Mouse (Mus musculus) CD4-positive helper T cell, adult 2 months (primary cell): ENCODE measurements around the gene Cfap46.

ENCODE experiments used
- DNase-seq: peaks from one replicate; pipeline ENCODE4 v3.0.0-alpha.2; 2012; ENCODE audit warnings: low read depth, missing footprints, low spot score

The Cfap46 gene

DNA sequence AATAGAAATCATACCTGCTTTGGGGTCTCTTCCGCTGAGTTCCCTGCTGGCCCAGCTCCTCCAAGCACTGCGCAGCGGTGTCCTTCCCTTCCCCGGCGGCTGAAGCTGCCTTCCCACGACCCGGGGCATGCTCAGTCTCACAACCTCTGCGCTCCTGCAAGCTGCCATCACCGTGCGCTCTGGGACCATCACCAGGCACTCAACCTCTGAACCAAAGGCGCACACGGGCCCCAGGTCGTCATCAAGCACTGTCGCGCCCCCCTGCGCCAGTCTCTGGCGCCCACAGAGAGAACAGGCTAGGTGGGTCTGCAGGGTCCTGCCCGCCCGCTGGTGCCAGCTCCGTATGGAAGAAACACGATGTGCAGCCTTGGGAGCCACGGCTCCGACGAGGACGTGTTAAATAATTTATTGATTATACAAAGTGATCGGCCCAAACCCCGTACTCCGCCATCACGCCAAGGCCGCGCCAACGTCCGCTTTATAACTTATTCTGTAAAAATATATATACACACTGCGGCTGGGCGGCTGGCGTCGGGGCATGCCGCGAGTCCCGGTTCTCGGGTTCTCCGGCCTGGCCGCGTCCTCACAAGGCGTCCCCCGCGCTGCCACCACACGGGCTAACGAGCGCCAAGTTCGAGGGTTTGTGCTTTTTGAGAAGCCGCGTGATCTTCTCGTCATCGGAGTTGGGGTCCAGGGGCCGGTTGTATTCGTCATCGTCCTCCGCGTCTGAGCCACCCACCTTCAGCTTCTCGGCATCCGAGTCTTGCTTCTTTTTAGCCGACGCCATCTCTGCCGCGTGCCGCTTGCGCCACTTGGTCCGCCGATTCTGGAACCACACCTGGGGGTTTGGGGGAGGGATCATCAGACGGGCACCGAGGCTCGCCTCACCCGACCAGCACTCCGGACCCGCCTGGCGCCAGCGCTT is 102.5 kb downstream of the Cfap46 start:
- no peak for DNase-seq

DNA sequence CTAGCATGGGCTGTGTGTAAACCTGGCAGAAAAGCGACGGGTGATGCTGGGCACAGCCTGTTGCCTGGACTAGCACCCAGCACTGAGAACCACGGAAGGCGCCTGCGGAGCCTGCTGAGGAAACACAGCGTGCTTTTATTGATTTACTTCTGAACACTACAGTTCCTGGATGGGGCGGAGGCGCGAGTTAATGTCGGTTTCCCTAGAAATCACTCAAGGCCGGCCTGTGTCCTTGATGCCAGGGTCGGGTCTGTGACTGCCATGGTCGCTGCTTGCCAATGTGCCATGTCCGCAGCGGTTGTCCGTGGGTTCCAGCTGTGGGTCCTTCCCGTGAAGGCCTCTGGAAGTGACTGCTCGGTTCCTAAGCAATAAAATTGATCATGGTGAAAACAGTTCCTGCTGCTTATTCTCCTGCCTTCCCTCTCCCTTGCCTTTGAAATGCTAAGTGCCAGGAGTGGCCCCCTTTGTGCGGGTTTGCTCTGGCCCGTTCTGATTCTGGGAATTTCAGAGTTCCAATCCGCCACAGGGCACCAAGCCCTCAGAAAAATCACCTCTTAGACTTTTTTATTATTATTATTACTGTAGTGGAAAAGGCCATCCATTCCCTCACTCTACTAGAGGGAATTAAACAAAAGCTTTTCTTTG is 104.2 kb downstream of the Cfap46 start:
- DNase-seq: no peak

DNA sequence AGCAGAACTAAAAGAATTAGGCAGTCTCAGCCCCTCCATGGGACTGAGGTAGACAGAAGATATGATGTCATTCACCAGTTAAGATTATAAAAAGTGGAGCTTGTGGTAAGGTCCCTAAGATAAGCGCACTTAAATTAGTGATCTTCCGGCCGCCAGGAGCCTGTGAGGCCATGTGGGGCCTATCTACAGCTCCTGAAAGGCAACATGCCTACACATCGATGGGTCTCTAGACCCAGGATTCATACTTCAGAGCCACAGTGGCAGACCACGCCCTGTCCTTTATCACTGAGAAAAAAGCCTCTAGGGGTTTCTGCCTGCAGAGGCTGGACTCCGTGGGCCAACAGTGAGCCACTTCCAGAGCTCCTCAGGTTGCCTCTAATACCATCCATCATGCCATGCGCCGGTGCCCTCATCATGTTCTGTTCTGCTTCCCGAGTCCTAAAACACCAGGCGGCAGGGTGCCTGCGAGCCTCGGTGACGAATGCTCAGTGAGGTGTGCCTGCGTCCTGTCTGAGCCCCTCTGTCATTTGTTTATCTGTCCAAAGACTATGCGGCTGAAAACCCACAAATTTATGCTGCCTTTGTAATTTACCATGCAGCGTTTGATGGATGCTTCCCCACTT is 107.4 kb downstream of the Cfap46 start:
- DNase-seq: no peak

DNA sequence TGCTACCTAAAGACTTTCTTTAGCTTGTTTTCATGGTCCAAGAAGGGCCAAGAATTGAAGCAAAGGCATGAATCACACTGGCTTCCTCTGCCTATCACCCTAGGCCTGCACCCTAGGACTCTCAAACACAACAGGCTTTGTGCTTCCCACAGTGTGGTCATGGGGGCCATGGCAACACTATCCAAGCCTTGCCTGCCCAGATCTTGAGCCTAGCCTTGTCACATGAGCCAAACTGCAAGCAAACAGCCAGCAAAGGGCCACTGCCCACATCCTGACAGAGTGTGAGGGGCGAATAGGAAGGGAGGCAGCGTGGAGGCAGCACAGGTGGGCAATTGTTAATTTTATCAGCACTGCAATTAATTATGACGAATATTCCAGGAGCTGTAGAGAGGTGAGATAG is 111.0 kb downstream of the Cfap46 start:
- no peak for DNase-seq

DNA sequence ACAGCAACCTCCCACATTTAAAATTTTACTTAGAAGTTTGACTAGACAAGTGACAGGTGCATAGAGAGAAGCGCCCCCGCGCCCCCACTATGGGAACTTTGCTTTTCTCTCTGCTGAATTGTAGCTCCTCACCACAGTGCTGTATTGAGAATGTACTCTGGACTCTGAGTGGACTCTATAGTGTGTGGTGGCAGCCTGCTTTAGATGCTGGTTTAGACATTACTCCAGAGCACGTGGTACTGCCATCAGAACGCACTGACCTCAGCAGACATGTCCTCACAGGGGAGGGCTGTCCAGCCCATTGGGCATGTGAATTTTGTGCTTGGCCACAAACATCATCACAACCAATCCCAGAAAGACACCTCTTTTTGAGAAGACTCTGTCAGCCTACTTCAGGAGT is 112.8 kb downstream of the Cfap46 start:
- DNase-seq: no peak

GRCm38 (mm10) chr7:139566533-139566932 is 117.1 kb downstream of the Cfap46 start:
- no peak for DNase-seq

DNA sequence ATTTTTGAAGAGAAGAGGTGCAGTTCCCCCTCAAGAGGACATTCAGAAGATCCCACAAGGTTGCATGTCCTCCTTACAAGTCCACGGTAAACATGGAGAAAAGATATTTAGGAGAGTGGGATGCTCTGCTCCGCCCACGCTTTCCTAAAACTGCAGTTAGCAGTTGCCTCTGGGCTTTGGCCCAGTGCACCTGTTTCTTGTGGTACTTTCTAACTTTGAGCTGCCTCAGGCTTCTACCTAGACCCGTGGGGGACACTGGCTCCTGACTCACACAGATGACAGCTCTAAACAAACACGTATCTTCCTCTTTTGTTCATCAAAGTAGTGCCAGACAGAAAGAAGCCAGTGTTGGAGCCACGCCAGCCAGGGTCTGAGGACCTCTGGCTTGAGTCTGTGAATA is 117.6 kb downstream of the Cfap46 start:
- DNase-seq: no peak

DNA sequence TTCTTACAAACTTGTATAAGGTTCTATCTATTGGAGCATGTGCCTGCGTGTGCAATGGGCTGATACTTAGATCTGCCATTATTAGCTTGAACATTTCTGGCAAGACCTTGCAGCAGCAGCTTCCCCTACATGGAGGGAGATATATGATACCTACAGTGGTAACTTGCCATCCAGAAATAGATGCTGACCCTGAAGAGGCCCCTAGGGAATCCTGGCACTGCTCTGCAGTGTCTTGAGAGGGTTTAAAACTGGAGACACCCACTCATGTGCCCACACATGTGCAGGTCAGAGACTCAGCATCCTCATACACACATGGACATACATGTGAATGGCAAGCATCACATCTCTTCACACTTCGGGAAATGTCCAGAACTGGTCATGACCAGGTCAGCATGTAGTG is 119.5 kb downstream of the Cfap46 start:
- DNase-seq: no peak

DNA sequence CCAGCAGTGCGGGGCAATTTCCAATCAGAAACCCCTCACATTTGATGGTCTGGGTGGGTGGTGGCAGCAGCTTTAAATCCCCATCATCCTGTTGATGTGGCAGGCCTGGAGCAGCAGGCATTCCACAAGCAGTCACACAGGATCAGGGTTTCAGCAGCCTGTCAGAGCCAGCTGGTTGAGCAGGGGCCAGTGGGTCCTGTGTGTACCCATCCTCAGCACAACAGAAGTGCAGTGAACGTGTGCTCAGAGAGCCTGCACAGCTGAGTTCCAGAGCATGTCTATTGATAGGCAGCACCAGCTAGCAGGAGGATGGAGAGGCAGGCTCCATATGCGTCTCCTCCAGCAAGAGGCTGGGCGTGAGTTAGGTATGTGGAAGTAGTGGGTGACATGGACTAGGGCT is 120.2 kb downstream of the Cfap46 start:
- DNase-seq: no peak

DNA sequence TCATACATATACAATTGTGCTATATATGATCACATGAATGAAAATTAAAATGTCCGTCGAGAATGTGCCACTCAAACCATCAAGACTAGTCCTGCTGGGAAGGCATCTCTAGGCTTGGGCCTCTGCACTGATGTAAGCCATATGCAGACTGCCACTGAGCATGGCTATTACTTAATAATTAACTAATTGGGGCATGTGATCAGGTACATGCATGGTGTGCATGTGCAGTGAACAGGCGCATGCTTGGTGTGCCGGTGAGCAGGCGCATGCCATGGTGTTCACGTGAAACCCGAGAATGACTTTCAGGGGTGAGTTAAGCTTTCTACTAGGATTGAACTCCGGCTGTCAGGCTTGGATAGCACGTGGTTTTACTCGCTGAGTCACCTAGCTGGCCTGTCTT is 124.0 kb downstream of the Cfap46 start:
- DNase-seq: no peak

- no peak for DNase-seq
These were observed 126.7 kb downstream of the Cfap46 start for GRCm38 (mm10) chr7:139556746-139557526.

- DNase-seq: no peak
These were observed 127.3 kb downstream of the Cfap46 start for GRCm38 (mm10) chr7:139556331-139556730.

- DNase-seq: no peak
These were observed 132.1 kb downstream of the Cfap46 start for GRCm38 (mm10) chr7:139551519-139551918.
